Mouse (Mus musculus) right cerebral cortex, postnatal 25 days (tissue): Measurements from ENCODE around the gene Ccdc9.
"Not testable (repeated sequence)": the region's sequence is repeated elsewhere in the genome, so short reads cannot be mapped to it uniquely, and the experiment has no call there.

Experiments
- DNase-seq: peaks from one replicate; pipeline ENCODE4 v3.0.0; 2022

The Ccdc9 gene

DNA sequence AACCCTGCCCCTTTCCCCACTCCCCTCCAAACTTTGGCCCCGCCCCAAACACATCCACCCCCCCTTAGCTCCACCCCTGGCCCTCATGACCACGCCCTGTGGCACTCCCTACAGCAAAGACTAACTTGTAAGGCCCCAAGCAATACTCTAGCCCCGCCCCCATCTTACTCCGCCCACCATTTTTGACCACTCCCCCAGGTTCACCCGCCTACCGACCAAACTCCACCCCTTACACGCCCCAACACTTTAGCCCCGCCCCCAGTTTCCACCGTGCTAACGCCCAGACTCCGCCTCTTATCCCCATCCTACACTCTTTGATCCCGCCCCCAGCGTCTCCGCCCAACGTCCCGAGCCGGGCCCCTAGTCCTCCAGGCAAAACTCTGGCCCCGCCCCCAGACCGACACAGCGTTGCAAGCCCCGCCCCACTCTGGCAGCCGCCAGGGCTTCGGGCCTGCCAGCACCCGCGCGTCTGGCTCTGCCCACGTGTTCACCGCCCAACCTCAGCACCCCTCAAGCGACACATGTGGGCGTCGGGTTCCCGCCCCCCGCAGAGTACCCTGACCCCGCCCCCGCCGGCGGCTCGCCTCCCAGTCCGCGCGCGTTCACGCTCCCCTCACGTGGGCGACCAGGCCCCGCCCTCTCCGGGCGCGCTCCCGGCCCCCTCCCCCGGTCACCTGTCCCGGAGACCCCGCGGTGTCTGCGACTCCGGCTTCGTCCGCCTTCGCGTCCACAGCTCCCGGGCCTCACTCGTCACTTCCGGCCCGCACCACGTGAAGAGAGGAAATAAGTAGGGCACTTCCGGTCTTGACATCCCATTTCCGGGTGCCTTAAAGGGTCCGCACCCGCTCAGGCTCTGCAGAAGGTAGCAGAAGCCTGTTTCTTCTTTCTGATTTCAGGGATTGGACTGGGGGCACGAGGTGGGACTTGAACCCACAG is at the start of gene Ccdc9:
Ccdc9 (minus strand) TSS at position 770 of the 936 bp plus-strand sequence.
- DNase-seq, result peak; percentile 98

DNA sequence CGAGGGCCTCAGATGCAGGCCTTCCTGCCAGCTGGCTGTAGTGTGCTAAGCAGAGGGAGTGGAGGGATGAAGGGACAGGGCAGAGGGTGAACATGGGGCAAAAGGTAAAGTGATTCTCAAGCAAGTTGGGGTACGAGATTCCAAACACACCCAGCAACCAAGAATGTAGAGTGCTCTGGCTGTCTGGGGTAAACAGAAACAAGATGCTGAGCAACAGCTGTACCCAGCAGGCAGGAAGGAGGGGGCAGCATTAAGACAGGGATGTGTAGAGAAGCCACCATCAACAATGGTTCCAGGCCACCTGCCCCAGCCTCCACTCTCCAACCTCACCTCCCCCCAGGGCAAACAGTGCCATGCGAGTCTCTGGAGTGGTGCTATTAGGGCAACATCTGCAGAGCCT is 42.6 kb upstream of the Ccdc9 start:
- no peak for DNase-seq

DNA sequence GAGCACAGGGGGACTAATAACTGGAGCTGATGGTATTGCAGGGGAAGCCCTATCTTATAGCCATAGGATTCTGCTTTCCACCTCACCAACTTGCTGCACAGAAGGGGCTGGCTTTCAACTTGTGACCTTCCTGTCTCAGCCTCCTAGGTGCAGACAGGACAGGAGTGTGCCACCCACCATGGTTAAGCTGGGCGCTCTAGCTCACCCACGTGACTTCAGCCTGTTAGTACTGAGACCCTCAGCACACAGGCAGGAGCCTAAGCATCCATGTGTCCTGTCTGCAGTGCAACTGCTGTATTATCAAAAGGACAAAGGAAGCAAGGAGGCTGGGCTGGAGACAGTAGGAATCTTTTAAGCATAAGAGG is 40.0 kb upstream of the Ccdc9 start:
- no peak for DNase-seq

DNA sequence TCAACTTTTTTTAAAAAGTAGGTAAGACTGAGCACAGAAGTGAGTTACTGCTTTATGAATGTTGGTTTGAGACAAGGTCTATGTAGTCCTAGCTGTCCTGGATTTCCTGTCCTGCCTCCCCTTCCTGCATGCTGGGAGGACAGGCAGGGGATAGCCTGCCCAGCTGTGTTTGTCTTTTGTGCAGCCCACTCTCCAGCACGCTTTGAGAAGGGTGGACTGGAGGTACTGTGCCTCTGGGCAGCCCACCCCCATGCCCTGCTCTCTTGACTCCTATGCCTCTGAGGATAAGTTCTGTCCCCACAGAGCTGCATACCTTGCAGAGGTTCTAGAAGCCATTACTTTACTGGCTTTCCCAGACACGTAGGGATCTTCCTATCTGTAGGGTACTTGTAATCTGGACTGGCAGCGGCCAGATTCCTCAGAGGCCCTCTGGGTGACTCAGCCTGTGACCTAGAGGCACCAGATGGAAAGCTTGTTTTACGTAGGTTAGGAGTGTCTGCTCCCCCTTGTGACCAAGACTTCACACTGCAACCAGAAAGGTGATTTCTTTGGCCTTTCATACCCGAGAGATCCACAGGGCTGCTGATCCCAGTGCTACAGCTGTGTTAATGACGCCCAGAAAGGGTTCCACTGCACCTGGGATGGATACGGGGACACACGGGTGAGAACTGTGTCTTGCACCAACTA is 39.5 kb upstream of the Ccdc9 start:
- peak; percentile 22 for DNase-seq

DNA sequence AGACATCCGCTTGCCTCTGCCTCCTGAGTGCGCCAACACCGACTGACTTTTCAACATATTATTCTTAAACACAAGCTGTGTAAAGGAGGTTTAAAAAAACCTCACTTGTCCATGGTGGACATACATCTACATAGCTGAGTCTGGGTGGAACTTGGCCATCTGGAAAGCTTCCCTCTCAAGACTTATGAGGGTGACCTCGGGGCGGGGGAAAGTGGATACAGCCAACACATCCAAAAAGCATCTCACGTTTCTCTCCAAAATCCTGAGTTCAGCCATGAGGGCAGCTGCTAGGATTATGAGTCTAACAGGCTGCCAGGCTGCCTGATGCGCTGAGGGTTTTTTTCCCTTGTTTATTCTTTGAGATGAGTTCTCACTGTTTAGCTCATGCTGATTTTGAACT is 38.1 kb upstream of the Ccdc9 start:
- DNase-seq, result no peak

DNA sequence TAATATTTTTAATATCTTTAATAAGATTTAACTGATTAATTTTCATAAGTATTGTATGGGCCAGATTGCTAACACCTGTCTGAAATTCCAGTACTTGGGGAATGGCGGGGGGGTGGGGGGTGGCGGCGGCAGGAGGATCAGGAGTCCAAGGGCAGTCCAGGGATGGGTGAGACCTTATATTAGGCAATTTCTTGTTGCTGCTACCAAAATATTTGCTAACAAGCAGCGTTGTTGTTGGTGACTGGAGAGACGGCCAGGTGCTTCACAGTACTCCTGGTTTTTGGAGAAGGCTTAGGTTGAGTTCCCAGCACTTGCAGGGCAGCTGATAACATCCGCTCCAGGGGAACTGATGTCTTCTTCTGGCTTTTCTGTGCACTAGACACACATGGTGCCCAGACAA is 33.9 kb upstream of the Ccdc9 start:
- no peak for DNase-seq

DNA sequence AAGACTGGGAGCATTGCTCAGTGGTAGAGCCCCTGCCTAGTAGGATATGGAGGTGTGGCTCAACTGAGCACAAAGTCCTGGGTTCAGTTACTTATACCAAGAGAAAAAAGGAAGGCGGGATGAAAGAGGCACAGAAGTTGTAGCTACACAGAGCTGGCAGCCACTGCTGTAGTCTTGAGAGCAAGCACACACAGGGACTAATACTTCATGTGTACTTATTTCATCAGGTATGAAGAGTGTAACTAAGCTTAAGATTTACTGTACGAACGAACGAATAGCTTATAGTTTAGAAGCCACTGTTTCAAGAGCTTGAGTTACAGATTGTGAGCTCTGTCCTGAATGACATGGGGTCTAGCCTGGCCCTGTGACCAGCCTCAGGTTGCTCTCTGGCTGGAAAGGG is 32.6 kb upstream of the Ccdc9 start:
- DNase-seq, result no peak

DNA sequence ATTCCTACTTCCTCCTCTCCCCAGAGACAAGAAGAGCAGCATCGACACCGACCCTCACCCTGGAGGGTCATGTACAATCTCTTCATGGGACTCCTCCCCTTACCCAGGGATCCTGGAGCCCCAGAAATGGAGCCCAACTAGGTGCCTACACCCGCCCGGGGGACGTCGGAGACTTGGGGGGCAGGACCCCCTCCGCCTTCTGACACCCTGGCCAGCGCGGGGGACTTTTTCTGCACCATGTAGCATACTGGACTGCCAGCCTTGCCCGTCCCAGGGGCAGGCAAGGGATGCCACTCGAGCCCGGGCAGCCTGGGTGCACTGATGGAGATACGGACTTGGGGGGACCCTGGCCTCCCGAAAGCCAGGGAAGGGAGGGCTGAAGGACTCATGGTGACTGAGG is 30.5 kb upstream of the Ccdc9 start:
- no peak for DNase-seq

DNA sequence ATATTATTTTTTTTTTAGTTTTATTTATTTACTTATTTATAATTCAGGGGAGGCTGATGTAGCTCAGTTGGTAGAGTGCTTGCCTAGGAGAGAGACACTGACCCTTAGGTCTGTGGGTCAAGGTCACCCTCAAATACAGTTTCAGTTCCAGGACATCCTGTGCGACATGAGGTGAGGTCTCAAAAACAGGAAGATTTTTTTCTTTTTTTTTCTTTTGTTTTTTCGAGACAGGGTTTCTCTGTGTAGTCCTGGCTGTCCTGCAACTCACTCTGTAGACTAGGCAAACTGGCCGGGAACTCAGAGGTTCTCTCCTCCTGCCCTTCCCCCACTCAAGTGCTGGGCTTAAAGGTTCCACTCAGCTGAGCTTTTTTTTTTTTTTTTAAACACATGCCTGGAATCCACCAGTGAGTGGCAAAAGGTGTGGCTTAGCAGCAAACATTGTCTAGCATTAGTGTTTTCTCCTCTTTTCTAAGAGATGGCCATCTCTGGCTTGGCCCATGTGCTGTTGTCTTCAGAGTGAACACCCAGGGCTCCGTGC is 28.7 kb upstream of the Ccdc9 start:
- DNase-seq, result no peak

DNA sequence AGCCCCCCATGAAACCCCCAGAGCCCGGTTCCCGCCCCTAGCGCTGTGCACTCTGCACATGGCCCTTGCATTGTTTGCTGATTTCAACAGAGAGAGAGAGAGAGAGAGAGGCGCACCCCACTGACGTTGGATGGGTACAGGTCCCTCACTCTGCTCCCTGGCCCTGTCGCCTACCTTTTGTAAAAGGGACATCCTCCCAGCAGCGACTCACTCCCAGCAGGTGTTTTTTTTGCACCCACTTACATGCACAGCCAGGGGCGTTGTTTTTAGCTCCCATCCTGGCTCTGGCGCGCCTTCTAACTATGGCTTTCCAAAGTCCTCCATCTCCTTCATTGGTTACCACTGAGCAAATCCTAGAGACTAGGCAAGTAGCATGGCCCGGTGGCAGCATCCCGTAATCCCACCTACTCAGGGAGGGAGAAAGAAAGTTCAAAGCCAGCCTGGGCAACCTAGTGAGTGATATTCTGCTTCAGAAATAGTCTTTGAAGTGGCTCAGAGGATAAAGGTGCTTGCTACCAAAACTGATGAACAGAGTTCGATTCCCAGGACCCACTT is 27.7 kb upstream of the Ccdc9 start:
- DNase-seq, result no peak

DNA sequence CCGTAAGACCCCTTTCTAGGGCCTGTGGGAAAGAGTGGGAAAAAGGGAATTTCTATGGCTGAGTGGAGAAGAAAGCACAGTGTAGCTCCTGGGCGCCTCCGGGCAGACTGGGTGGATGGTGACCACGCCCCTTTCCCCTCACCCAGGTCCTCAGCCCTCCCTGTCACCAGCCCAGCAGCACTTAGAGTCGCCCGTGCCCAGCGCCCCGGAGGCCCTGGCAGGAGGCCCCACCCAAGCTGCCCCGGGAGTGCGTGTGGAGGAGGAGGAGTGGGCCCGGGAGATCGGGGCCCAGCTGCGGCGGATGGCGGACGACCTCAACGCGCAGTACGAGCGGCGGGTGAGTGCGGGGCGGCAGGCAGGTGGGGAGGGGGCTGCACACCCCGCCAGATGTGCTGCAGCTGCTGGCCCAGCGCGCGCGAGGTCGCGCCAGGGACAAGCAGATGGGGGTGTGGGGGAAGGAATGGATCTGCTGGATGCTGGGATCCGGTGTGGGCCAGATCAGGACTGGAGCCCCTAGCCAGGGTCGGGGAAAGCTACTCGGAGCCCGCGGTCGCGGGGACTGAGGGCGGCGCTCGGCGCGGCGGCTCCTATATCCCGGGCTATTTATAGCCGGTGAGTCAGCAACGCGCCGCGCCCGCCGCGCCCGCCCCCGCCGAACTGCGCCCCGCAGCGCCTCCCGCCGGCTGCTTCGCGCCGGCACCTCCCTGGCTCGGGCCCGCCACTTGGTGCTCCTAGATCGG is 27.1 kb upstream of the Ccdc9 start:
- peak; percentile 83 for DNase-seq

DNA sequence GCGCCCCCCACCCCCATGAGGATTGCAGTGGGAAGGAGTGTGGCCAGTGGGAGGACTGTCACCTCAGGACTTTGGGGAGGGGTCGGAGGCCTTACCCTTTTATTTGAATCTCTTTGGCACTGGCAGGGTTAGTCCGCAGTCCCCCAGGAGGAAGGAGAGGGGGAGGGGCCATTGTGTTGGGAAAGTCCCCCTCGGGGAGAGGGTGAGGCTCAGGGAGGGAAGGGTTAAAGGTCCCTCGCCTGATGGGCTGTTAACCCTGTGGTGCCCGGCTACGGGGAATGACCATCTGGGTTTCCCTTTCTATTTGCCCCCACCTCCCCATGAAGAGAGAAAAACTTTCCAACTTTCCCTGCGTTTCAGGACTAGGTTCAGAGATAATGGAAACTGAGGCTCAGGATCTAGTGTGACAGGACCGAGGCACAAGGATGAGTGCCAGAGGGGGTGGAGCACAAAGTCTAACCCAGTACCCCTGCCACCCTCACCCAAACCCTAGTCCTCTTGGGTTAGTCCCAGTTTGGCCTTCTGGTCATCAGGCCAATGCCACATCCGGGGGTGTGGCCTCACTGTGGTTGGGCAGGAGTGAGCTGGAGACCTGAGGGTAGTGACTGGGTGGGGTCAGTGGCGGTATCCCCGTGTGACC is 26.2 kb upstream of the Ccdc9 start:
- DNase-seq, result peak; percentile 20

DNA sequence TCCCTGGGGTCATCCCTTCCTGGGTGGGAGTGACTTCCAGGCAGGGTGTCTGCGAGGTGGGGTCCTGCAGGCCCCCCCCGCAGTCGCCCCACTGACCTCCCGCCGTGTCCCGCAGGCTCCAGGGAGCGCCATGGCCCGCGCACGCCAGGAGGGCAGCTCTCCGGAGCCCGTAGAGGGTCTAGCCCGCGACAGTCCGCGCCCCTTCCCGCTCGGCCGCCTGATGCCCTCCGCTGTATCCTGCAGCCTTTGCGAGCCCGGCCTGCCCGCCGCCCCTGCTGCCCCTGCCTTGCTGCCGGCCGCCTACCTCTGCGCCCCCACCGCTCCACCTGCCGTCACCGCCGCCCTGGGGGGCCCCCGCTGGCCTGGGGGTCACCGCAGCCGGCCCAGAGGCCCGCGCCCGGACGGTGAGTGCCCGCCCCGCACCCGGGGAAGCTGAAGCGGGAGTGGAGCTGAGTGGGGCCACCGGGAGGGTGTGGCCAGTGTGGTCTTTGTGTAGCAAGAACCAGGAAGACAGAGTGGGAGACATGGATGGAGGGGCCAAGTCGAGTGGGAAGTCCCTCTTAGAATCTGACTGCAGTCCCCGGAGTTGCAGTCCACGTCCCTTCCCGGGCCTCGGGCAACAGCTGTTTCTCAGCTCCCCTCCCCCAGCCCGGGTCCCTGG is 25.5 kb upstream of the Ccdc9 start:
- peak; percentile 18 for DNase-seq

DNA sequence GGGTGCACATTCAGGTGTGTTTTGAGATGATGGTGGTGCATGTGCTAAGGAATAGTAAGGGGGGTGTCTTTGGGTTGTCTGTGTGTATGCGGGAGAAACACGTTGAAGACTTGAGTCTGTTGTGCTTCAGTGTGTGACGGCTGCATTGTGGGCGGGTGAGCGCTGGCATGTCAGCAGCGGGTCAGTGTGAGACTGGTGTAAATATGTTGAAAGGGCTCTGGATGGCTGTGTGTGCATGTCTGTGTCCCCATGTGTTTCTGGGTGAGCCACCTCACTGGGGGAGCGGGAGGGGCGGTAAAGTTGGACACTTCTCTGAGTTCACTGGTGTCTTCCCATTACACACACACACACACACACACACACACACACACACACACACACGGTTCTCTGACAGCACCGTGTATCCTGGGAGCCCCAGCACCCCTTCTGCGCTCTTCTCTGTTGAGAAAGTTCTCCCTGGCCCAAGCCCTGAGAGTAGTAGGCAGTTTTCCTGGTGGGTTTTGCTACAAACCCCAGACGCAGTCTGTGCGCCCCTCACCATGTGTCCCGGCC is 24.9 kb upstream of the Ccdc9 start:
- DNase-seq, result peak; percentile 41

DNA sequence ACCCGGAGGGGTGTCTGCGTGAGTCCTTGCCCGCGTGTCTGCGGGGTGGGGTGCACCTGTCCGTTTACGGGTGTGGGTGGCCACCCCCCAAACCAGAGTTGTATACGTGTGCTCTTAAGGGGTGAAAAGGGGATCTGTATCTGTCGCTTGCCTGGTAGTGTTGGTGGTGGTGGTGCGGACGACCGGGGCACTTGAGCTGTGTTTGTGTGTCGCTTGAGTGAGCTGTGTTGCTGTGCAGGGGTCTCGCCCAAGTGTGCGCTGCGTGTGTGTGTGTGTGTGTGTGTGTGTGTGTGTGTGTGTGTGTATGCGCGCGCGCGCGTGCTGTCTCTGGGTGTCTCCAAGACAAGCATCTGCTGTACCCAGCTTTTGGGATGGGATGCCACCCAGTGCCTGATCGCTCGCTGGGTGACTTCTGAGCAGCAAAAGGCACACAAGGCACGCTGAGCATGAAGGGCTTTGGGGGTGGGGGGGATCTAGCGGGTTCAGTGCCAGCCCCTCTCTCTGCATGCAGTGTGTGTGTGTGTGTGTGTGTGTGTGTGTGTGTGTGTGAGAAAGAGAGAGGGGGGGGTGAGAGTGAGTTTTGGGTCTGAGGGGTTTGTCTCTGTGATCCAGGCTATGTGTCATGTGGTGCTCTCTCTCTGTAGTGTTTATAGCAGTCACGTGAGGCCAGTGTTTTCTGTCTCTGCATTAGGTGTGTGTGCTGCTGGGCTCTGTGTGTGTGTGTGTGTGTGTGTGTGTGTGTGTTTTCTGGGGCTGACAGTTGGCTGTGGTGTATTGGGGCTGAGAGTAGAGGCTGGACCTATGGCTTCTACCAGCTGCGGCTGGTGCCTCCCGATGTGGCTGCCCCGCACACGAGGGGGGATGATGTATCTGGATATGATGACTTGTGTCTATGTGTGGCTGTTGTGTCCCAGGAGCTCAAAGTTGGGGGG is 24.2 kb upstream of the Ccdc9 start:
- DNase-seq, result peak; percentile 53

DNA sequence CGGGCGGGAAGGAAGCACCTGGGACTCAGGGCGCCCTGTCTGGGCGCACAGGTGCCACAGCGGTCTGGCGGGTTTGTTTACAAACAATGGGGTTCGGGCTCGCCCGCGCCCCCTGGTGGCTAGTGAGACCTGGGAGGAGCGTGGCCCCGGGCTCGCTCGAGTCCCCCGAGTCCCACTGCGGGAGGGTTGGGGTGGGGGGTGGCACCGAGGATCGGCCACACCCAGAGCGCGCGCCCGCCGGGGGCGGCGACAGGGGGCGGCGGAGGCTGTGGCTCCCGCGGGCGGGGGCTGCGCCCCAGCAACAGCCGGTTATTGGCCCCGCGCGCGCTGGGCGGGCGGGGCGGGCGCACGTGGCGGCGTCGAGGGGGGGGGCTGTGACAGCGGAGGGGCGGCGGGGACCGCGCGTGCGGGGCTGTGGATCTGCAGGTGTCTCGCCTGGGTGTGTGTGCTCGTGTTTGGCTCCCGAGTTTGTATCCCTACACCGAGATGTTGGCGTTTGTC is 23.5 kb upstream of the Ccdc9 start:
- DNase-seq, result peak; percentile 76

DNA sequence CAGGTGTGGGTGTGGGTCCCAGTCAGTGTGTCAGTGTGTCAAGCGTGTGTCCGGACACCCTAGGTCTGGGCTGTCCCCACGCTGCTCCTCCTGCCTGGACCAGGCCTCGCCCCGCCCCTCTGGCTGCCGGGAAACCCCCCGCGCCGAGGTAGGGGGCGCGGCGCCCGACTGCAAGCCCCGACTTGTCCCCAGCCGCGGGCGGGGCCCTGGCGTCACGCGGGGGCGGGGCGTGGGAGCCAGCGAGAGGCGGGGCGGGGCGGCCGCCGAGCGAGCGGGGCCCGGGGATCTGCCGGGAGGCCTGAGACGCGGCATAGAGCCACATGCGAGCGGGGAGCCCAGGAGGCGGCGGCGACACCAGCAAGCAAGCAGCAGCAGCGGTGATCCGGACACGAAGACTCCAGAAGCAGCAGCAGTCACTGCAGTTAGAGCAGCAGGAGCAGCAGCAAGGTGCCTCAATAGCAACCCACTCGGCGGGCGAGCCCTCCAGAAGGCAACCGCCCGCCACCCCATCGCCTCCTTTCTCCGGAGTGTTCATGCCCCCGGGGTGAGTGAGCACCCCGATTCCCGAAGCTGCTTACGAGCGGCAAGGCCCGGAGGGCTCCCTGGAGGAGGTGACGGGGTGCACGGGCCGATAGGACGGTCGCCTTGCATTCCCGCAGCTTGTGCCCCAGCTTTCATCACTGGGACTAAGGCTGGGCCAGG is 22.9 kb upstream of the Ccdc9 start:
- DNase-seq, result peak; percentile 88

DNA sequence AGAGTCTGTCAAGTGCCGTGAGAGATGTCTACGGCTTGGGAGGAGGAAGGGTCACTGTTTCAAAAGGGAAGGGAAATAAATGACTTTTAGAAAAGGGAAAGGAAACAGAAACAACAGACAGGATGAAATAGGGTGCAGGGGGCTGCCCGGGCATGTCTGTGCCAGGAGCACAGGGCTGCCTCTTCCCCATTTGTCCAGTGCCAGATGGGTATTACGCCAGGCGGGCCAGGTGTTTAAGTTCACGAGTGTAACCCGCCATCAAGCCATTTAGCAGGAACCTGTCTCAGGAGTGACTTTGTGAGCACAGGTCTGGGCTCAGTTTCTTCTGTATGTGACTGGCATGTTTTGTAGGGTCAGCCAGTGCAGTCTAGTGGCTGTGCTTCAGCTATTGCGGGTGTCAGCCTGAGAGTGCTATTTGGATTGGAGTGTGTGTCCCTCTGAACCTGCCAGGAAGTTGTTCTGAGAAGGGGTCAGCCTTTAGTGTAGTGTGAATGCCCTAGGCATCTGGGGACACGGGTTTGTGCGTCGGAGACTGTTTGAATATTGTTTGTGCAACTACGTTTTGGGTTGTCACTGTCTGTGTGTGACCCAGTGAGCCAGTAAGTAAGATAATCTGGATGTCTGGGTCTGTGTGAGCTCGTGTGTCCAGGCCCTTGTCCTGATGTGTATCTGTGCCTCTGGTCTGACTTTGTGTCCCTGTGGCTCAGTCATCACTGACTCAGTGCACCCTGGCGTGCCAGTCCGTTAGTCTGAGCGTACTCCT is 22.1 kb upstream of the Ccdc9 start:
- DNase-seq, result no peak

DNA sequence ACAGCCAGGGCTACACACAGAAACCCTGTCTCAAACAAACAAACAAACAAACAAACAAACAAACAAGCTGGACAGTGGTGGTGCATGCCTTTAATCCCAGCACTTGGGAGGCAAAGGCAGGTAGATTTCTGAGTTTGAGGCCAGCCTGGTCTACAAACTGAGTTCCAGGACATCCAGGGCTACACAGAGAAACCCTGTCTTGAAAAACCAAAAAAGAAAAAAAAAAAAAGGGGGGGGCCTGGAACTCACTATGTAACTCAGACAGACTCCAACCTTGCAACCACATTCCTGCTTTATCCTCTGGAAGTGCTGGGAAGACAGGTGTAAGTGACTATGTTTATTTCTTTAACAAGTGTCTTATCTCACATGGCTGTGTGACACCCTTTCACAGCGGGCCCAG is 21.5 kb upstream of the Ccdc9 start, which contains the start of gene Bbc3:
Bbc3 (plus strand) TSS at position 301 of the 400 bp plus-strand sequence.
- not testable (repeated sequence) for DNase-seq
